Mouse (Mus musculus) stomach, embryonic 15.5 days (tissue): ENCODE measurements around the gene Rab14. TPM values are rescaled to one million over a fixed set of nuclear protein-coding genes. Genes with fewer than 3 reads are reported as not detected.

ENCODE experiments used
- ATAC-seq: fragments of 200-750 bp; cut with Nextera tagmentation; 2 replicates; pipeline ENCODE4 v1.8.0; 2017; ENCODE audit warnings: low read depth, moderate number of reproducible peaks, moderate TSS enrichment; ENCODE audit not compliant: insufficient read depth, low FRiP score
- H3K27ac ChIP-seq: fragments of 300-500 bp; sonication (generic); 2 replicates; pipeline ENCODE4 v1.5.1; 2015; ENCODE audit warnings: mild to moderate bottlenecking, inconsistent platforms
- H3K27me3 ChIP-seq: fragments of 300-500 bp; sonication (generic); replicated peaks from 2 replicates; pipeline ENCODE4 v1.6.1; 2015; ENCODE audit warnings: inconsistent platforms
- H3K36me3 ChIP-seq: fragments of 300-500 bp; sonication (generic); 2 replicates; pipeline ENCODE4 v1.6.1; 2015; ENCODE audit warnings: inconsistent platforms
- H3K4me1 ChIP-seq: fragments of 300-500 bp; sonication (generic); 2 replicates; pipeline ENCODE4 v1.6.1; 2015; ENCODE audit warnings: inconsistent platforms
- H3K4me2 ChIP-seq: fragments of 300-500 bp; sonication (generic); 2 replicates; pipeline ENCODE4 v1.6.1; 2015; ENCODE audit warnings: mild to moderate bottlenecking, inconsistent platforms
- H3K4me3 ChIP-seq: fragments of 300-500 bp; sonication (generic); replicated peaks from 2 replicates; pipeline ENCODE4 v1.5.1; 2015; ENCODE audit warnings: inconsistent platforms
- H3K9ac ChIP-seq: fragments of 300-500 bp; sonication (generic); 2 replicates; pipeline ENCODE4 v1.6.1; 2015; ENCODE audit warnings: inconsistent platforms
- H3K9me3 ChIP-seq: fragments of 300-500 bp; sonication (generic); 2 replicates; pipeline ENCODE4 v1.6.1; 2016; ENCODE audit warnings: inconsistent platforms
- WGBS: fragments of 180-500 bp; shearing (Covaris S2); methylation state at CpG from one replicate; pipeline ENCODE4 v1.1.7; 2015; 5-methylcytosine and 5-hydroxymethylcytosine counted together
- polyA plus RNA-seq: library from polyadenylated mRNA; unstranded; fragments of >200 nt; fragmentation: Nextera tagmentation; extraction: Ambion mirVana; gene quantifications from 2 replicates; pipeline ENCODE4 v1.2.1, GENCODE M21; 2015

Rab14 gene
- polyA plus RNA-seq, 1 experiment from 2014 or later = 304 TPM

GRCm38 (mm10) chr2:35148806-35149205 lies 52.1 kb downstream of the Rab14 start:
- 89% methylated on average over 10 of the region's 10 CpGs for WGBS
- Histone ChIP-seq H3K9me3 (no peaks in the 10 kb centered on the region), H3K27me3 (no peaks in the 10 kb centered on the region), H3K9ac (no peak overlapping the region), H3K27ac (no peak overlapping the region), H3K4me3 (no peak overlapping the region), H3K36me3 (peaks cover 67% of the 10 kb centered on the region), H3K4me1 (no peaks in the 10 kb centered on the region), H3K4me2 (no peak overlapping the region)
- ATAC-seq = no peak

- WGBS = 94% methylated on average over 3 of the region's 3 CpGs
- no peak overlapping the region for H3K9ac ChIP-seq
- no peak overlapping the region for H3K4me2 ChIP-seq
- H3K4me3 ChIP-seq = no peak overlapping the region
- H3K36me3 ChIP-seq = peaks cover 57% of the 10 kb centered on the region
- no peaks in the 10 kb centered on the region for H3K27me3 ChIP-seq
- ATAC-seq = no peak
- no peak overlapping the region for H3K27ac ChIP-seq
- H3K4me1 ChIP-seq = no peaks in the 10 kb centered on the region
- no peaks in the 10 kb centered on the region for H3K9me3 ChIP-seq
Measured at GRCm38 (mm10) chr2:35141673-35142072, 59.2 kb downstream of the Rab14 start.

DNA sequence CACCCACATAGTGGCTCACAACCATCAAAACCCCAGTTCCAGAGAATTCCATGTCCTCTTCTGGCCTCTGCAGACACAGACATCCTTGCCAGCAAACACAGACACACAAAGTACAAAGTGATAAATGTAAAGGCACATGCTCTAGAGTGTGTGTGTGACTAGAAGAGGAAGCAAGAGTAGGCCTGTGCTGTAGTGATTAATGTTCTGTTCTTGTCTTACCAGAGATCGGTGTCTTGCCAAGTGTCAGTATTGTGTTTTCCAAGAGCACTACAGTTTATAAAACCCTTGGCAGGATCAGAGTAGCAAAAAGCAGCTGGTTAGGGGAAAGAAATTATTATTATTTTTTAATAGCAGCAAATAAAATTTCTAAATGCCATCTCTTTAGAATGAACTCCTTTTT lies 62.3 kb downstream of the Rab14 start:
- no peak for ATAC-seq
- no peak overlapping the region for H3K9ac ChIP-seq
- no peak overlapping the region for H3K4me3 ChIP-seq
- no peak overlapping the region for H3K27ac ChIP-seq
- 79% methylated on average over 1 of the region's 1 CpGs for WGBS
- H3K27me3 ChIP-seq = no peaks in the 10 kb centered on the region
- peaks cover 37% of the 10 kb centered on the region for H3K36me3 ChIP-seq
- H3K9me3 ChIP-seq = no peaks in the 10 kb centered on the region
- H3K4me2 ChIP-seq = no peak overlapping the region
- H3K4me1 ChIP-seq = no peaks in the 10 kb centered on the region

GRCm38 (mm10) chr2:35133891-35134290 lies 67.0 kb downstream of the Rab14 start:
- ATAC-seq = no peak
- Histone ChIP-seq H3K4me2 (no peak overlapping the region), H3K27ac (no peak overlapping the region), H3K4me3 (no peak overlapping the region), H3K36me3 (peaks cover 16% of the 10 kb centered on the region), H3K9me3 (no peaks in the 10 kb centered on the region), H3K4me1 (peaks cover 2% of the 10 kb centered on the region; the same call in 1 of the 2 replicates), H3K27me3 (no peaks in the 10 kb centered on the region), H3K9ac (no peak overlapping the region)
- WGBS = 74% methylated on average over 5 of the region's 5 CpGs

GRCm38 (mm10) chr2:35132662-35133055 lies 68.3 kb downstream of the Rab14 start:
- whole genome bisulfite sequencing = 2% methylated on average over 5 of the region's 5 CpGs
- H3K27ac ChIP-seq = peak overlapping the region; percentile 89
- H3K4me2 ChIP-seq = peak overlapping the region; percentile 78
- no peak for ATAC-seq
- H3K4me1 ChIP-seq = peaks cover 2% of the 10 kb centered on the region; the same call in 1 of the 2 replicates
- H3K9me3 ChIP-seq = no peaks in the 10 kb centered on the region
- peak overlapping the region; percentile 56 for H3K4me3 ChIP-seq
- no peaks in the 10 kb centered on the region for H3K27me3 ChIP-seq
- peaks cover 13% of the 10 kb centered on the region for H3K36me3 ChIP-seq
- peak overlapping the region; percentile 48 for H3K9ac ChIP-seq

- peak; percentile 99 for ATAC-seq
- Histone ChIP-seq H3K9me3 (no peaks in the 10 kb centered on the region), H3K9ac (peak overlapping the region; percentile 48; the same call in 1 of the 2 replicates)
Measured at GRCm38 (mm10) chr2:35131991-35132661, 68.8 kb downstream of the Rab14 start.

GRCm38 (mm10) chr2:35131491-35131890 lies 69.4 kb downstream of the Rab14 start:
- no peaks in the 10 kb centered on the region for H3K27me3 ChIP-seq
- H3K9me3 ChIP-seq = no peaks in the 10 kb centered on the region
- H3K36me3 ChIP-seq = peaks cover 5% of the 10 kb centered on the region; the same call in 1 of the 2 replicates
- H3K4me1 ChIP-seq = peaks cover 2% of the 10 kb centered on the region; the same call in 1 of the 2 replicates
- ATAC-seq = no peak
- no peak overlapping the region; the same call in 1 of the 2 replicates for H3K4me3 ChIP-seq
- H3K27ac ChIP-seq = peak overlapping the region; percentile 52; the same call in 1 of the 2 replicates
- H3K4me2 ChIP-seq = peak overlapping the region; percentile 78
- no peak overlapping the region for H3K9ac ChIP-seq

More at GRCm38 (mm10) chr2:35131991-35132661, 68.8 kb downstream of the Rab14 start:
- Histone ChIP-seq H3K27me3 (no peaks in the 10 kb centered on the region), H3K27ac (peak overlapping the region; percentile 89), H3K4me1 (peaks cover 2% of the 10 kb centered on the region; the same call in 1 of the 2 replicates), H3K36me3 (peaks cover 8% of the 10 kb centered on the region; the same call in 1 of the 2 replicates), H3K4me2 (peak overlapping the region; percentile 78), H3K4me3 (peak overlapping the region; percentile 56)
- WGBS = under 1% methylated on average over 21 of the region's 21 CpGs

Other genes with a start within 250 kb of the Rab14 start
- 3.2 and 4.3 TPM in 2 replicates for gene Traf1, start 239.3 kb downstream of the Rab14 start, polyA plus RNA-seq
- 0.76 and 2.1 TPM in 2 replicates for gene Hc, start 139.7 kb downstream of the Rab14 start, polyA plus RNA-seq
- 0.86 and 2.6 TPM in 2 replicates for gene AI182371, start 99.6 kb downstream of the Rab14 start, polyA plus RNA-seq
- gene Cntrl, start 91.6 kb downstream of the Rab14 start, polyA plus RNA-seq = 20.9 and 22.1 TPM in 2 replicates
- 233 and 253 TPM in 2 replicates for gene Gsn, start 55.3 kb upstream of the Rab14 start, polyA plus RNA-seq
- gene Stom, start 135.9 kb upstream of the Rab14 start, polyA plus RNA-seq = 67.2 and 74.4 TPM in 2 replicates
- not detected in 2 replicates for gene 4930568D16Rik, start 166.6 kb upstream of the Rab14 start, polyA plus RNA-seq
- not detected in 2 replicates for gene 4930402F06Rik, start 196.1 kb upstream of the Rab14 start, polyA plus RNA-seq